Mouse (Mus musculus): ENCODE results near the gene Ntsr2. TPM values are rescaled to one million over a fixed set of nuclear protein-coding genes. Genes with fewer than 3 reads are reported as not detected.
"Not testable (repeated sequence)": the region's sequence is repeated elsewhere in the genome, so short reads cannot be mapped to it uniquely, and the experiment has no call there.

The Ntsr2 gene
- polyA plus RNA-seq, 1 experiment from 2014 or later: 1.6 TPM

DNA sequence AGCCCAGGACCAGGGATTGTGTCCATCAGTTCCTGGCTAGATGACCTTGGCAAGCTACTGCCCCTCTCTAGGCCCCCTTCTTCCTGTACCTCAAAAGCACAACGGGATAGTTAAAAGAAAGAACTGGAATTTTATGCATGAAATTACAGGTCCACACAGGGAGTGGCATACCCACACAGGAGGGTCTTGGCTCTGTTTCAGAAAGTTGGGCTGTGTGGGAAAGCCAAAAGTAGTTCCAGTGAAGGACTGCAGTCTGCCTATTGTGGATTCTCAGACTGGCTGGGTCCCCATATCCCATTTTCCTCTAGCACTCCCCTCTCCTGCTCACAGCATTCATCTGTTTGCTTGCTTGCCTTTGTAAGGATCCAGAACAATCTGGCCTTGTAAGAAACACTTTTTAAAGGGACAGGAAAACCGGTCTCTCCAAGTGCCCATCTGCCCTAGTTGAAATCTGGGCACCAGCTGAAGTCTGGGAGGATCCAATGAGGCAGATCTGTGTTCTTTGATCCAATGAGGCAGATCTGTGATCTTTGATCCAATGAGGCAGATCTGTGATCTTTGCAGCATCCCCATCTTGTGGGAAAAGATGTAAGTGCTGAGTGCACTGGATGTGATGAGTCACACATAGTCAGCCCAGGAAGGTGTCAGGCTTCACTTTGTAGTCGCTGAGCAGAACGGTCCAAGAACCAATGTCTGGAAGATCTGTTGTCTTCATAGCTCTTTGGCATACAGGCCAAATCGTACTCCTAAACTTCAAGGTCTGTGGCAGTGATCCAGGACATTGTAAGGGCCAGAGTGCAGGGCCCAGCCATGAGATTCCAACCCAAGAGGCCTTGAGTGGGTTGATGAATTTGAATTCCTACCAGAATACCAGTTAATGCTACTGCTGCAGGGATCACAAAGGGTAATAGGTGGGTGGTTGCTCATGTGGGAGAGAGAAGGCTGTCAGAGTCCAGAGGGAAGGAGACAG lies 4.0 kb downstream of the Ntsr2 start:
- Histone ChIP-seq H3K27ac (no peak overlapping the region), H3K4me2 (no peak overlapping the region), H3K4me3 (no peak overlapping the region), H3K36me3 (replicated peaks) (no peaks in the 10 kb centered on the region), H3K9ac (no peak overlapping the region), H3K4me1 (peaks cover 8% of the 10 kb centered on the region), H3K27me3 (replicated peaks) (peaks cover 34% of the 10 kb centered on the region), H3K9me3 (no peaks in the 10 kb centered on the region)
- 75% methylated on average over 5 of the region's 5 CpGs for WGBS
- no peak for ATAC-seq (replicated peaks)

DNA sequence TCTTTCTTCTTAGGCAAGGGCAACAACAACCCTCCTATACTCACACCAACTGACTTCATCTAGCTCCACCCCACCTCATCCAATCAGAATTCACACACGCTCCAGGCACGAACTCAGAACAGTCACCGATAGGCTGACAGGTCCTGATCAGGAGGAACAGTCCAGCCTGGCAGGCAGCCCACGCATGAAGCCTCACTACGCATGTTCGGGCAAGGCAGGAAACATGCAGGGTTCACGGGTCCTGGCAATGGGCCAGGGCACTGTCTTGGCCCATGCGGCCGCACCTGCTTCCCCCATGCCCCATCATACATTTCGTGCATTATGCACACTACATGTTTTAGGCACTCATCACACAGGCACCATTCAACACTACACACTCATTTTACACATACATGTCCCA lies 8.3 kb downstream of the Ntsr2 start:
- Histone ChIP-seq H3K4me3 (no peak overlapping the region), H3K36me3 (replicated peaks) (no peaks in the 10 kb centered on the region), H3K4me1 (no peaks in the 10 kb centered on the region), H3K27ac (no peak overlapping the region), H3K9ac (no peak overlapping the region), H3K9me3 (no peaks in the 10 kb centered on the region), H3K4me2 (no peak overlapping the region), H3K27me3 (replicated peaks) (no peaks in the 10 kb centered on the region)
- 88% methylated on average over 10 of the region's 10 CpGs for WGBS
- no peak for ATAC-seq (replicated peaks)

DNA sequence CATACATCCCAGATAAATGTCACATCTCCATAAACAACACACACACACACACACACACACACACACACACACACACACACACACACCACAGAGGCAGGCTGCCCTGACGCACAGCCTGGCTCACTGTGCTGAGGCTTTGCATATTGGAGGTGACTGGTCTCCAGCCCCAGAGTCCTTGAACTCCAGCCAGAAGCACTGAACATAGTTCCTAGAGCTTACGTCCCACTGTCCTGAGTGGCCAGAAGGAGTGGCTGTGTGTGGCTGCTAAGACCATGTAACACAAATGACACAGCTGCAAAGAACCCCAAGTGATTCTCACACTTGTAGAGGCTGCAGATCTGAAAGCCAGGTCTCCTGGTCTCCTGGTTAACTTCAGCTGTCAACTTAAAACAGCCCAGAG lies 8.8 kb downstream of the Ntsr2 start:
- Histone ChIP-seq H3K4me2 (no peak overlapping the region), H3K27ac (no peak overlapping the region), H3K4me1 (no peaks in the 10 kb centered on the region), H3K36me3 (replicated peaks) (no peaks in the 10 kb centered on the region), H3K4me3 (no peak overlapping the region), H3K27me3 (replicated peaks) (no peaks in the 10 kb centered on the region), H3K9me3 (no peaks in the 10 kb centered on the region), H3K9ac (no peak overlapping the region)
- 77% methylated on average over 2 of the region's 2 CpGs for WGBS
- ATAC-seq (replicated peaks): no peak

DNA sequence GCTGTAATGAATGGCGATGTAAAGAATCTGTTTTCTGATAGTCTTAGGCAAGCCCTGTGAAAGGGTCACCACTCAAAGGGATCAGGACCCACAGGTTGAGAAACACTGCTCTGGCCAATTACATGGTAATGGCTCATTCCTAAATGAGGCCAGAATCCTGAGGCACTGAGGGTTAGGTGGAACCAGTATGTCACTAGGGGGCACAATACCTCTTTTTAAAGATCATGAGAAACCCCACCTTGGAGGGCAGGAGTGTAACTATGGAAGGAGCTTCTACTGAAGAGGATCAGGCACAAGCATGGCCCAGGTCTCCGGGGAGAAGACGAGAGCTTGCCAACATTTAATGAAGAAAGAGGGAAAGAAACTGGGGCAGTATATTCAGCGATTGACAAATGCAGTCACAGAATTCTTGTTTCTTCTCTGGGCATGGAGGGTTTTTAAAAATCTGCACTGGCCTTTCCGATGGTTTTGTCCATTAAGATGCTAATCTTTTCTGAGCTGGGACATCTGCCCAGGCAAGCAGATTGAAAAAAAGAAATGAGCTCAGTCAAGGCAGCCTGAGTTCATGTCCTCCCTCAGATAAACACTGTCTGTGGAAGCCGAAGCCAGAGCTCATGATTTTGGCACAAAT lies 9.9 kb downstream of the Ntsr2 start:
- ATAC-seq (replicated peaks): no peak
- Histone ChIP-seq H3K27me3 (replicated peaks) (no peaks in the 10 kb centered on the region), H3K9ac (no peak overlapping the region), H3K9me3 (no peaks in the 10 kb centered on the region), H3K4me1 (no peaks in the 10 kb centered on the region), H3K36me3 (replicated peaks) (no peaks in the 10 kb centered on the region), H3K4me3 (no peak overlapping the region), H3K27ac (no peak overlapping the region), H3K4me2 (no peak overlapping the region)
- WGBS: 57% methylated on average over 6 of the region's 6 CpGs

DNA sequence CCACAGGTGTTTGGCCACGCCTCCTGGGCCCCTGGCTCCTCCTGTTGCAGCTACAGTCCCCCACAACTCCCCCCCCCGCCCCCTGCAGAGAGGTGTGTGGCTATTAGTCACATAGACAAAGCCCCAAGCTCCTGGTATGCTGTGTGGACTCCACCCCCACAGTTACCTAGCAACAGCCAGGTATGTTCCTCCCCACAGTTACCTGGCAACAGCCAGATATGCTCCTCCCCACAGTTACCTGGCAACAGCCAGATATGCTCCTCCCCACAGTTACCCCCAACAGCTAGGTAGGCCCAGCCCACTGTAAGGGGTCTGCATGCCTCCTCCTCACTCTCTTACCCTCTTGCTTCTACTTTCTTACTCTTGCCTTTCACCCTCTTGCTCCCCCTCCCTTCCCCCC lies 11.8 kb downstream of the Ntsr2 start:
- ATAC-seq (replicated peaks): peak; percentile 69
- H3K27ac ChIP-seq: no peak overlapping the region
- no peaks in the 10 kb centered on the region for H3K36me3 ChIP-seq (replicated peaks)
- H3K9me3 ChIP-seq: no peaks in the 10 kb centered on the region
- no peak overlapping the region for H3K4me2 ChIP-seq
- H3K4me1 ChIP-seq: no peaks in the 10 kb centered on the region
- no peaks in the 10 kb centered on the region for H3K27me3 ChIP-seq (replicated peaks)
- 6% methylated on average over 2 of the region's 2 CpGs for WGBS
- no peak overlapping the region for H3K9ac ChIP-seq
- no peak overlapping the region for H3K4me3 ChIP-seq

DNA sequence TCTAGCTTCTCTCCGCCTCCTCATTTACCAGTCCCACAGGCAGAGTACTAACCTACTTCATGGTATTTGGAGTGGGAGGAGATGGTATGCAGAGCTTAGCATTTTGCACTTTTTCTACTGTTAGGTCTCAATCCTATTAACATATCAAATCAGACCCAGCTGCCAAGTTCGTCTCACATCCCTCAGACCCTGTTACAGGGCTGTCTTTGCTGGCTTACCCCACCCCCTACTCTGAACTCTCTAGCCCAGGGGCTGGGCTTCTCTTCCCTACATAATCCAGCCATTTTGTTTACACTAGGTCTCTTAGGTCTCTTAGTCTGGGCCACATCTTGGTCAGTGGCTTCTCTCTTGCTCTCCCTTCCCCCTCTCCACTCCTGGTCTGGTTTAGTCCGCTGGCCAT lies 16.0 kb downstream of the Ntsr2 start:
- Histone ChIP-seq H3K27me3 (replicated peaks) (no peaks in the 10 kb centered on the region), H3K4me1 (no peaks in the 10 kb centered on the region), H3K9me3 (no peaks in the 10 kb centered on the region), H3K4me3 (no peak overlapping the region), H3K9ac (no peak overlapping the region), H3K27ac (no peak overlapping the region), H3K4me2 (no peak overlapping the region), H3K36me3 (replicated peaks) (no peaks in the 10 kb centered on the region)
- ATAC-seq (replicated peaks): no peak
- WGBS: 67% methylated on average over 3 of the region's 3 CpGs

DNA sequence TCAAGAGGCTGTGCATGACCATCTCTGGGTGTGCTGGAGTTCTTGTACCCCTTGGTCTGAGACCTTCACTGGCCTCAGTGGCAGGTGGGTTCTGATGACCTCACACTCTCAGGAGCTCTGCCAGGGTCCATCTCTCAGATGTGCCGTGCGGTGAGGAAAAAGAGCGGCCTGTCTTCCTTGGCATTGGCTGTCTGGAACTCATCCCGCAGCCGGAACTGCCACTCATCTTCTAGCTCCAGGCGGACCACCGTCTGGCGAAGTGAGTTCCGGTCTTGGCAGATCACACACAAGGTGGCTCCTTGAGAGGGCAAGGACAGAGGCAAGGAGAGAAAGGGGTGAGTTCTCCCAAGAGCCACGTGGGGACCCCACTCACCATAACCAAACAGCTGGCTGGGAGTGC lies 19.1 kb downstream of the Ntsr2 start:
- Histone ChIP-seq H3K9ac (no peak overlapping the region), H3K27ac (no peak overlapping the region), H3K36me3 (replicated peaks) (no peaks in the 10 kb centered on the region), H3K4me3 (no peak overlapping the region), H3K4me2 (no peak overlapping the region), H3K9me3 (no peaks in the 10 kb centered on the region), H3K27me3 (replicated peaks) (no peaks in the 10 kb centered on the region), H3K4me1 (no peaks in the 10 kb centered on the region)
- ATAC-seq (replicated peaks): no peak
- WGBS: 93% methylated on average over 10 of the region's 10 CpGs

DNA sequence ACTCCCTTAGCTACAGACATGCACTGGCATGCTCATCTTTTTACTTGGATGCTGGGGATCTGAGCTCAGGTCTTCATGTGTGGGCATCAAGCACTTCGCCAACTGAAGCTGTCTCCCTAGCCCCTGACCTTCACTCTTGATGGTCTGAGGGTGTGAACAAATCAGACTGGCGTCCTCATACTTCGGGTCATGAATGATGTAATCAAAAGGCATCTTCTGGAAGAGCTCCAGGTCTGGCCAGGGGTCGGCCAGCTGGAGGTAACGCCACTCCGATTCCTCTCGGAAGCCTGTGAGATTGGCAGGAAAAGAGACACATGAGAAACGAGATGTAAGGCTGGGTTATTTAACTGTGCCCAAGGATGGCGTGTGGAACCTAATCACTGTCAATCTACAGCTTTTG lies 37.4 kb downstream of the Ntsr2 start:
- Histone ChIP-seq H3K36me3 (replicated peaks) (no peaks in the 10 kb centered on the region), H3K9ac (no peak overlapping the region), H3K27me3 (replicated peaks) (no peaks in the 10 kb centered on the region), H3K4me3 (no peak overlapping the region), H3K9me3 (no peaks in the 10 kb centered on the region), H3K4me1 (no peaks in the 10 kb centered on the region), H3K4me2 (no peak overlapping the region), H3K27ac (no peak overlapping the region)
- WGBS: 94% methylated on average over 9 of the region's 9 CpGs
- no peak for ATAC-seq (replicated peaks)

DNA sequence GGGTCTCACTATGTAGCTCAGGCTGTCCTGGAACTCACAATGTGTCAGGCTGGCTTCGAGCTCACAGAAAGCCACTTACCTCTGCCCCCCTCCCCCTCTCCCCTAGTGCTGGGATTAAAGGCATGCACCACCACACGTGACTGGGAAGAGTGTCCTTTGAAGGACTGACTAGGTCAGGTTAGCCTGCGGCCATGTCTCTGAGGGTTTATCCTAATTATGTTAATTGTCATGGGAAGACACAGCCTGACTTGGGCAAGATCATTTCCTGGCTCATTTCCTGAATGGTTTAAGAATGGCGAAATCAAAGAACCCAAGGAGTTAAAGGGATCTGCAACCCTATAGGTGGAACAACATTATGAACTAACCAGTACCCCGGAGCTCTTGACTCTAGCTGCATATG lies 41.6 kb downstream of the Ntsr2 start:
- Histone ChIP-seq H3K36me3 (replicated peaks) (no peaks in the 10 kb centered on the region), H3K9me3 (no peaks in the 10 kb centered on the region), H3K4me3 (no peak overlapping the region), H3K27ac (no peak overlapping the region), H3K27me3 (replicated peaks) (no peaks in the 10 kb centered on the region), H3K4me2 (no peak overlapping the region), H3K4me1 (no peaks in the 10 kb centered on the region), H3K9ac (no peak overlapping the region)
- 71% methylated on average over 5 of the region's 5 CpGs for WGBS
- no peak for ATAC-seq (replicated peaks)

DNA sequence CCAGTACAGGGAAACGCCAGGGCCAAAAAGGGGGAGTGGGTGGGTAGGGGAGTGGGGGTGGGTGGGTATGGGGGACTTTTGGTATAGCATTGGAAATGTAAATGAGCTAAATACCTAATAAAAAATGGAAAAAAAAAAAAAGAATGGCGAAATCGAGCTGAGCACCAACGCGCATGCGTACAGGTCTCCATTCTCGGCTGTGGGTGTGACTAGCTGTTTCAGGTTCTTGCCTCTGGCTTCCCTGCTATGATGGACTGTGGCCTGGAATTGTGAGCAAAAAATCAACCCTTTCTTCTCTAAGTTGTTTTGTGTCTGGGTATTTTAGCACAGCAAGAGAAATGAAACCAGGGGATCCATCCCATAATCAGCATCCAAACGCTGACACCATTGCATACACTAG lies 42.1 kb downstream of the Ntsr2 start:
- H3K36me3 ChIP-seq (replicated peaks); H3K4me2 ChIP-seq; H3K4me3 ChIP-seq; H3K9me3 ChIP-seq; ATAC-seq (replicated peaks); H3K27me3 ChIP-seq (replicated peaks); H3K4me1 ChIP-seq; H3K9ac ChIP-seq; H3K27ac ChIP-seq: not testable (repeated sequence)
- WGBS: 95% methylated on average over 7 of the region's 8 CpGs

DNA sequence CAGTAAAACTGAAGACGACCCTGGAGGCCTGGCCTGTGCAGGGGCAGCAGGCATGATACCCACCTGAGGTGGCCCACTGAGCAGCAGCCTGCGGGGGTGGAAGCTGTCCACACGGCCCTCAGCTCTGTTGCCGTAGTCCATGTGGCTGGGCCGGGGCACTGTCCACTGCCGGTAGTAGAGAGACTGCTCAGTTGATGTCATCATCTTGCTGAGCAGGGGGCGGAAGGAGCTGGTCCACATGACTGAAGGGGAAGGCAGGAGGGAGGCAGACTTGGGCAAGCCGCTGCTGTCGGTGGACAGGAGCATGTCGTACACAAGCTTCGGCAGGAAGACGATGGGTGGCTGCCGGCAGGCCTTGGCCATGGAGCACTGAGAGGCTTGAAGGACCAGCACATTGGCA lies 43.0 kb downstream of the Ntsr2 start:
- H3K9me3 ChIP-seq: no peaks in the 10 kb centered on the region
- H3K9ac ChIP-seq: no peak overlapping the region
- H3K4me1 ChIP-seq: no peaks in the 10 kb centered on the region
- H3K36me3 ChIP-seq (replicated peaks): no peaks in the 10 kb centered on the region
- H3K27me3 ChIP-seq (replicated peaks): no peaks in the 10 kb centered on the region
- H3K4me2 ChIP-seq: no peak overlapping the region
- H3K4me3 ChIP-seq: no peak overlapping the region
- ATAC-seq (replicated peaks): no peak
- WGBS: 91% methylated on average over 13 of the region's 13 CpGs
- no peak overlapping the region for H3K27ac ChIP-seq

DNA sequence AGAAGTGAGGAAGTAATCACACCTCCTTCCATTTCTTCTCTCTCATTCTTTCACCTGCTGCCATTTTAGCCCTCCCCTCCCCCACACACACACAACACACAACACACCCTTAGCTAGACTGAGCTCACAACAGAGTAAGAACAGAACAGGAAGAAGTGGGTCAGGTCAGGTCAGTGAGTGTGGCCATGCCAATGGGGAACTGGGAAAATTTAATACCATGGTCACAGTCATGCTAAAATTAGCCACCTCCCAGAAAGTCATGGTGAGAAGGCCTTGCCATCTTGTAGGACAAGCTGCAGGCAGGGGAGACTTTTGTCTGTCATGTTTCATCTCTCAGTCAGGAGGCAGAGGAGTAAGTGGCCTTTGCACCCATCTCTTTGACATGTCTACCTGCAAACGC lies 45.5 kb downstream of the Ntsr2 start:
- H3K9ac ChIP-seq: no peak overlapping the region
- 98% methylated on average over 1 of the region's 1 CpGs for WGBS

More for the DNA sequence above, 45.5 kb downstream of the Ntsr2 start:
- no peak for ATAC-seq (replicated peaks)
- Histone ChIP-seq H3K9me3 (no peaks in the 10 kb centered on the region), H3K4me3 (no peak overlapping the region), H3K27me3 (replicated peaks) (no peaks in the 10 kb centered on the region), H3K4me1 (no peaks in the 10 kb centered on the region), H3K27ac (no peak overlapping the region), H3K36me3 (replicated peaks) (no peaks in the 10 kb centered on the region), H3K4me2 (no peak overlapping the region)

Data from midbrain, embryonic 15.5 days (tissue).